Mouse (Mus musculus): ENCODE results near the gene Papss2. TPM values are rescaled to one million over a fixed set of nuclear protein-coding genes. Genes with fewer than 3 reads are reported as not detected.

Papss2 gene
- polyA plus RNA-seq, 1 experiment from 2014 or later, result 6.0 TPM

GRCm38 (mm10) chr19:32715681-32716080 is 120.1 kb downstream of the Papss2 start:
- Histone ChIP-seq H3K4me3 (ENCODE audit: low read depth, low read length) (no peak overlapping the region), H3K4me2 (ENCODE audit: low read length) (no peak overlapping the region), H3K27ac (ENCODE audit: low read depth) (no peak overlapping the region), H3K27me3 (replicated peaks; ENCODE audit: control insufficient read depth, insufficient read depth, low read length) (no peaks in the 10 kb centered on the region), H3K4me1 (replicated peaks; ENCODE audit: control insufficient read depth, insufficient read depth, low read length) (peaks cover 6% of the 10 kb centered on the region; the same call in 1 of the 2 replicates), H3K36me3 (ENCODE audit: control insufficient read depth, insufficient read depth, low read length) (no peaks in the 10 kb centered on the region), H3K9ac (ENCODE audit: low read length) (no peak overlapping the region), H3K9me3 (ENCODE audit: control insufficient read depth, low read length) (peaks cover 4% of the 10 kb centered on the region; the same call in 1 of the 2 replicates)
- DNase-seq (ENCODE audit: low spot score) (no peak), ATAC-seq (replicated peaks; ENCODE audit: low FRiP score, low TSS enrichment, low read depth) (no peak)

Other genes with a start within 250 kb of the Papss2 start
- gene Sgms1, start 206.1 kb upstream of the Papss2 start, polyA plus RNA-seq (2014; fragmentation: Nextera tagmentation; extraction: Ambion mirVana), result 37.5 and 38.2 TPM in 2 replicates
- gene Rpl9-ps6, start 129.2 kb upstream of the Papss2 start, polyA plus RNA-seq (2014; fragmentation: Nextera tagmentation; extraction: Ambion mirVana), result 131 and 152 TPM in 2 replicates
- gene Minpp1, start 110.0 kb upstream of the Papss2 start, polyA plus RNA-seq (2014; fragmentation: Nextera tagmentation; extraction: Ambion mirVana), result 63.1 and 65.3 TPM in 2 replicates
- 79.7 and 85.6 TPM in 2 replicates for gene Atad1, start 144.0 kb downstream of the Papss2 start, polyA plus RNA-seq (2014; fragmentation: Nextera tagmentation; extraction: Ambion mirVana)
- gene Pten, start 161.7 kb downstream of the Papss2 start, polyA plus RNA-seq (2014; fragmentation: Nextera tagmentation; extraction: Ambion mirVana), result 14.6 and 16.0 TPM in 2 replicates